Mouse (Mus musculus) kidney, adult 9 months (tissue): ENCODE data around the gene Hist1h3f.
A peak's percentile ranks its signal among the peaks of the same experiment; 100 is the strongest.

Experiments used
- DNase-seq: peaks from one replicate; pipeline ENCODE4 v3.0.0; 2022

Gene Hist1h3f

GRCm38 (mm10) chr13:23518885-23519284, 25.0 kb upstream of the Hist1h3f start:
- DNase-seq, result peak; percentile 85

DNA sequence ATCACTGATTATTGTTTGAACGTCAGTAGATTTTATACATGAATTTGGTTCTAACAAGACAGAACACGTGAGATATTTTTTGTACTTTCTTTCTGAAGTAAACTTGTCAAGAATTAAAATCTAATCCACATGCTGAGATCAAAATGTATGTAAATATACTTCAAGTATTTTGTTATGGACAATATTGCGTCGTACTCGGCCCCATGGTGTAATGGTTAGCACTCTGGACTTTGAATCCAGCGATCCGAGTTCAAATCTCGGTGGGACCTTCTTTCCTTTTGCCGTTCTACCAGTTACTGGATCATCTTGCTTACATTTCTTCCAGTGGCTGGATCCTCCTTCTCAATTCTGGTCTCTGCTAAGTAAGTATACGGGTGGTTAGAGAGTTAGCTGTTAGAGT, 24.4 kb upstream of the Hist1h3f start:
- DNase-seq, result peak; percentile 86

- DNase-seq, result peak; percentile 79
Observed at GRCm38 (mm10) chr13:23521703-23522102, 22.1 kb upstream of the Hist1h3f start.

- no peak for DNase-seq
Observed at GRCm38 (mm10) chr13:23523976-23524375, 19.9 kb upstream of the Hist1h3f start.

DNA sequence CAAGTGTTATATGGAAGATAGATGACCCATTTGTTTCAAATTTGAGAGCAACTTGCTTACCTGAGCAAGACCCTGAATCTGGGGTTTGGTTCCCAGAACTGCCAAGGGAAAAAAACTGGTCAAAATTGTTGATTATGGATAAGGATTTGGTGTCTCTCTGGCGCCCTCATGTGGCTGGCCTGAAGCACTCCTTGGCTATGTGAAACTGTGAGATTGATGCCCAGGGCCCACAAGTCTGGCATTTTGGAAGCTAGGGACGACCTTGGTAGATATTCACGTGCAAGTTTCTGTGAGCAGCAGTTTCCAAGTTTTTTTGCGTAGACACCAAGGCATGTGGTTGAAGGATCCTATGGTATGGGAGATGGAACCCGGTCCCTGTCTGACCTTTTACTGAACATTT, 19.2 kb upstream of the Hist1h3f start:
- DNase-seq, result peak; percentile 68

DNA sequence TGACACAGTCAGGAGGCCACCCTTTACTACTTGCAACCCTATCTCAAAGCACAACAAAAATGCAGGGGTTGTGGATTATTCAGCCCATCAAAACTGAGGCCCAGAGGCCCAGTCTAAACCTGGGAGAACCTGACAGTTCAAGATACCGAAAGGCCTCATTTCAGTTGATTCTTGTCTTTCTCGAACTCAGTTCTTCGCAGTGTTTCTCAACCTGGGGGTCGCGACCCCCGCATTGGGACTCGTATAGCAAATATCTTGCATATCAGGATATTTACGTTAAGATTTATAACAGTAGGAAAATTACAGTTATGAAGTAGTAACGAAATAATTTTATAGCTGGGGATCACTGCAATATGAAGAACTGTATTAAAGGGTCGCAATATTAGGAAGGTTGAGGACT, 18.0 kb upstream of the Hist1h3f start:
- DNase-seq, result no peak

DNA sequence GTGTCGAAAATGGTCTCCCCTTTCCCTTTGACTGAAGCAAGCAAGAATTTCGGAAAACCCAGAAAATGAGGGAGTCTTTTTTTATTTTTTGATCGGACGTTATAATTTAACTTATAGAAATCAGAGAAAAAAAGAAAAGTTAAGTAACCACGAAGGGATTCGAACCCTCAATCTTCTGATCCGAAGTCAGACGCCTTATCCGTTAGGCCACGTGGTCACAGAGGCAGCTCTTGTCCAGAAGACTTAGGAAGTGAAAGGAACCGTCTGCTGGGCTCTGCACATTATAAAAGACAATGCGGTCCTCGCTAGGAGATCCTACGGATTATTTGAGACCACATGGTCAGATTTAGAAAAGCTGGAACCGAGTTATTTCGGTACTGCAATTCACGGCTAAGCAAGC, 17.5 kb upstream of the Hist1h3f start:
- DNase-seq, result peak; percentile 94

GRCm38 (mm10) chr13:23529005-23529404, 14.8 kb upstream of the Hist1h3f start:
- peak; percentile 22 for DNase-seq

DNA sequence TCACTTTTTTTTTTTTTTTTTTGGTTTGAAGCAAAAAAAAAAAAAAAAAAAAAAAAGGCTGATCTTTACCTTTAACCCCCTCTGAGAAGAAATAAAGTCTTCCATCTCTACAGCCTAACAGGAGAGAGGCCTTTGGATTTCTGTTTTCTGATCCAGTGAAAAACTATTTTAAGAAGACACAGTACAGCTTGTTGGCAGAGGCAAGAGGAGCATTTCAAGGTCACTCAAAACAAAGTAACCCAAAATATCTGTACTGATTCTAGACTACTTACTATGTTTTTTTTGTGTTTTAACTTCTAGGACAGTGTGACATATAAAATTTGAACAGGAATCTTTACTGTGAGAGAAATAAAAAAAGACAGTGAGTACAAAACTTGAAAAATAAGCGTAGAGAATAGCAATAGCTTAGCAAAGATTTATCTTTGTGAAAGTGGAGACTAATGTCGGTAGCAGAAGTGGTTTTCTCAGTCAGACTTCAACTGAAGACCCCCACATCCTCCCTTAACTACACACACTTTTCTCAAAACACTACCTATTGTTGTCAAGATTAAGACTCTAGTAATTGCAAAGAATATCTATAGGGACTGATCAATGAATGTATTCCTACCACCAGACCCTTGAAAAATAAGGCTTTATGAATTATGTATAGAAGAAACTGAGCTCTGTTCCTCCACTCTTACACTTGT, 14.2 kb upstream of the Hist1h3f start:
- no peak for DNase-seq

DNA sequence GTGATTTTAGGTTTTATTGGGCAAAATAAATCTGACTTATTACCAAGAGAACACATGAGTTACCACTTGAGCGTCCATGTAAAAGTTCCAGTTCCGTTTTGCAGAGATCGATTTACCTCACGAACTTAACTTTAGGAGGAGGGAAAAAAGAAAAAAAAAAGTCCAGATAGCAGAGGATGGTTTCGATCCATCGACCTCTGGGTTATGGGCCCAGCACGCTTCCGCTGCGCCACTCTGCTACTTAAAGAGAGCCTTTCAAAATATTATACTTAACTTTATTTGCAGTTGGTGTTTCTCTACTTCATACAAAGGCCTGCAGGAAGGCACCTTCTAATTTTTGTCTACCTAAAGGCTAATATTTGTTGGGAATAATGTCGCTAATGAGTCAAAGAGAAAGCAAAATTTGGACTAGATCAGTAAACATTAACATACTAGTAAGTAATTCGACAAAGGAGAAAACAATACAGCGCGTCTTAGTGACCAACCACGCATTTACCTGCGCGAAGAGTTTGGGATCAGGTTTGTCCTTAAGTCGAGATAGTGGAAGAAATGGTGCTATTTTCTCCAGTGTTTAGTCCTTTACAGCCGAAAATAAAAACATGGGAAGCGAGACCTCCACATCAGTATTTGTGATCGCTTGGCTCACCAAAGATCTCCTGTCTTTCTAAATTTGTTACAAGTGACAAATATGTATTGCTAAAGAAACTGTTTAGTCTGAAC, 13.5 kb upstream of the Hist1h3f start:
- peak; percentile 74 for DNase-seq

DNA sequence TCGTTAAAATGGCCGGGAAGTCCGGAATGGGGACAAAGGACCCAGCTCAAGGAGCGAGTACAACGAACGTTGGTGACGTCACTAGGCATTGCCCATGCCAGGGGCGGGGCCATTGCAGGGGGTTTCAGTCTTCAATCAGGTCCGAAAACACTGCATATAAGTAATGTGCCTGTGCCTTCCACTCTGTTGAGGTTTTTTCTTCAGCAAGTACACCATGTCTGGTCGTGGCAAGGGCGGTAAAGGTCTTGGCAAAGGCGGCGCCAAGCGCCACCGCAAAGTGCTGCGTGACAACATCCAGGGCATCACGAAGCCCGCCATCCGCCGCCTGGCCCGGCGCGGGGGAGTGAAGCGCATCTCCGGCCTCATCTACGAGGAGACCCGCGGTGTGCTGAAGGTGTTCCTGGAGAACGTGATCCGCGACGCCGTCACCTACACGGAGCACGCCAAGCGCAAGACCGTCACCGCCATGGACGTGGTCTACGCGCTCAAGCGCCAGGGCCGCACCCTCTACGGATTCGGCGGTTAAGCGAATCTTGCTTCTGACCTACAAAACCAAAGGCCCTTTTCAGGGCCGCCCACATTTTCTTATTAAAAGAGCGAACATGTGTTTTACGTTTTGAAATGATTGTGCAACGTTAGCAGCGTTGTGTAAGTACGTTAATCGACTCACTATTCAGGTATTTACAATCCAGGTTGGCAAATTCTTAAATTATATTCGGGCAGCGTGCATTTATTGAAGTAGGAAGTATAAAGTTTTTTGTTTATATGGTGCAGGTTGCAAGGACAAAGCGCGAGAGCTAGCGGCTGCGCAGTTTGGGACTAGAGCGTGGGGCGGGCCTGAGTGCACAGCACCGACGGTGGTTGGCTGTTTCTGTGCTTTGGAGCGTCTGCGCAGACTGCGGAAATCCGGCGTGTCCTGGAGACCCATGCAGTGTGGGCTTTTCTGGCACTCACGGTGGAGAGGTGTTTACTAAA, 12.7 kb upstream of the Hist1h3f start, which contains the start of gene Hist1h4h:
Gene Hist1h4h, plus strand, starts transcription at position 150 of the 975 bp plus-strand sequence.
- DNase-seq, result peak; percentile 98

DNA sequence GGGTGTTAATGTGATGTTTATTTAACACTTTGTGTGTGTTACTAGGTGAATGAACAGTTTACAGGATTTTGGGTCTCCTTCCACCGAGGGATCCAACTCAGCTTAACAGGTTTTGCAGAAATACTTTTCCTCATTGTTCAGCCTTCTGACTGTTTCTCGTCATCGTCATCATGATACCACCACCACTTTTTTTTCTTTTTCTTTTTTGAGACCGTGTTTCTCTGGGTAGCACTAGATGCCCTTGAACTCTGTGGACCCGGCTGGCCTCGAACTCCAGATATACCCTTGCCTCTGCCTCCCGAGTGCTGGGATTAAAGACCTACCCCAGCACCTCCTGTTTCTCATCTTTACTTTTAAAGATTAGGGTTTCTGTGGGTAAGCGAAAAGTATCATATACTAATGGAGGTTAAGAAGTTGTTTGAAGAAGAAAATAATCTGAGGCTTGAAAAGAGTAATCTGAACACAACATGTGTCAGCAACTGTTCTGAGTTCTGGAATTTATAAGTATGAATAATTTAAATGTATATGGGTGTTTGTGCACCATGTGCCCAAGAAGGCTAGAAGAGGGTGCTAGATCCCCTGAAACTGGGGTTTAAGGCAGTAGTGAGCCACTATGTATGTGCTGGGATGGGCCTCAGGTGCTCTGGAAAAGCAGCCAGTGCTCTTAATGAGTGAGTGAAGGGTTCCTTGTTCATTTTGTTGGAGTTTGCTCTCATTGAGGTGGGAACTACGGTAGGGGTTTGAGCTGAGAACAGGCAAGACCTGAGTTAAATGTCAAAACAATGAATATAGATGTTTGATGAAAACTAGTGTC, 11.4 kb upstream of the Hist1h3f start:
- no peak for DNase-seq

GRCm38 (mm10) chr13:23533560-23534367, 10.1 kb upstream of the Hist1h3f start, which contains the start of gene Hist1h2af:
Gene Hist1h2af (plus strand): TSS chr13:23533906.
- DNase-seq, result peak; percentile 66

- peak; percentile 36 for DNase-seq
Observed at GRCm38 (mm10) chr13:23534368-23535131, 9.3 kb upstream of the Hist1h3f start.

DNA sequence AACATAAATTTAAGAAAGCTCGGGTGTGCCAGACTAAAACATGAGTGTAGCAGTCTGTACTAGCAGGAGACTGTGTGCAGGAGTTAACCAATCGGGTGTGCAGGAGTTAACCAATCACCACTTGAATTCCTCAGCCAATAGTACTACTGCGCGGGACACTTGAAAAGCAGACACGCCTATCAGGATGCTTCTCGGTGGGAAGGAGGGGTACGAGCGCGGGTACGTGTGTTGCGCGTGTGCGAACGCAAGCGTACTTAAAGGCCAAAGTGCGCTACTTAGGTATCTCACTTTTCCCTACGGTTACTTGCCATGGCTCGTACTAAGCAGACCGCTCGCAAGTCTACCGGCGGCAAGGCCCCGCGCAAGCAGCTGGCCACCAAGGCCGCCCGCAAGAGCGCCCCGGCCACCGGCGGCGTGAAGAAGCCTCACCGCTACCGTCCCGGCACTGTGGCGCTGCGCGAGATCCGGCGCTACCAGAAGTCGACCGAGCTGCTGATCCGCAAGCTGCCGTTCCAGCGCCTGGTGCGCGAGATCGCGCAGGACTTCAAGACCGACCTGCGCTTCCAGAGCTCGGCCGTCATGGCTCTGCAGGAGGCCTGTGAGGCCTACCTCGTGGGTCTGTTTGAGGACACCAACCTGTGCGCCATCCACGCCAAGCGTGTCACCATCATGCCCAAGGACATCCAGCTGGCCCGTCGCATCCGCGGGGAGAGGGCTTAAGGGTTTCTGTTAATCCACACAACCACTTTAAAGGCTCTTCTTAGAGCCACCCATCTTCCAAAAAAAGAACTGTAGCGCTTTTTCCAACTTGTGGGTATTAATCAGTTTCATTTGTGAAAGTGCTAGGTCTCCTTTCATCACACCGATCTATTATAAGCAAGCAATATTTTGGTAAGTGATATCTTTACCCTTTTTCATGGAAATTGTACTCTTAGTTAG, 8.4 kb upstream of the Hist1h3f start, which contains the start of gene Hist1h3g:
Gene Hist1h3g, plus strand, starts transcription at position 286 of the 939 bp plus-strand sequence.
- DNase-seq, result peak; percentile 82

- DNase-seq, result no peak
Observed at GRCm38 (mm10) chr13:23536076-23536822, 7.6 kb upstream of the Hist1h3f start.

DNA sequence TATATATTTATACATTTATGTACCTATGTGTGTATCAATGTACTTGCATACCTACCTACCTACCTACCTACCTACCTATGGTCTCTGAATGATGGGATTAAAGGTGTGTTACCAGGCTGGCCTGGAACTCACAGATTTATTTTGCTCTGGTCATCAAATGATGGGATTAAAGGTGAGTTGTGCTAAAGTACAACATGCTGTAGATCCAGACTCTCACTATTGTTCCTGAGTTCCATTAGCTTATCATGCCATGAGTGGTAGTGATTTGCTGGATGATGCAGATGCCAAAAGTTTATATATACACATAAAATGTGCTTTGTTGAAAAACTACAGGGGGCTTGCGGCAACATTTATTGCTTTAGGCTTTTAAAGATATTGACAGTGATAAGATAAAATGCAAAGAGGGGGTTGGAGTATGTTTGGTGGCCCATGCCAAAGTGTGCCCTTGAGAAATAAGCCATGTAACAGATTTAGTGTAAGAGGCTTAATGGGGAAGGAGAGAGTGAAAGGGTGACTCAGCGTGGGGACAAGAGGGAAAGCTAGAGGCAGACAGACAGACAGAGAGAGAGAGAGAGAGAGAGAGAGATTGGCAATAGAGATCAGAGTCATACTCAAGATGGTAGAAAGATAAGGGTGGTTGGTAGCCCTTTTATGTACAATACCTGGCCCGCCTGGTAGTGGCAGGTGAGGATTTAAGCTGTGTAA, 6.7 kb upstream of the Hist1h3f start:
- DNase-seq, result no peak

- DNase-seq, result no peak
Observed at GRCm38 (mm10) chr13:23538249-23538648, 5.6 kb upstream of the Hist1h3f start.
